Mouse (Mus musculus): ENCODE results near the gene H2-Ab1. TPM values are rescaled to one million over a fixed set of nuclear protein-coding genes. Genes with fewer than 3 reads are reported as not detected.
"Not testable (repeated sequence)": the region's sequence is repeated elsewhere in the genome, so short reads cannot be mapped to it uniquely, and the experiment has no call there.

The H2-Ab1 gene
- total RNA-seq, 2 experiments from 2014 or later = 2.3 to 2.7 TPM

DNA sequence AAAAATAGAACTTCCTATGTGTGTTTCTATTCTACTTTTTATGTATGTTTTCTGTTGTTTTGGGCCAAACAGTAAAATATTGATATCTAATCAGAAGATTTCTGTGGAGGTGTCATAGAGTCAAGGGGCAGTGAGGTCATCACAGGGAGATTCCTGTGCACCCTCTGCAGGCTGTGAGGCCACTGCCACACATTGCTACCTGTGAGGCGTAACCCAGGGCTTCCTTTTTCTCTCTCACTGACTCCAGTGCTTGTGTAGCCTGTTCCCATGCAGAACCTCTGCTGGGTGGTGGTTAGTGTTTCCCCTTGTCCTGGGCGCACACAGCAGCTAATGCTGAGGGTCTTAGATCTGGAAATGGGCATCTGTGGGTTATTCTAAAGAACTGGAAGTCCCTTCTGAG is 48.9 kb downstream of the H2-Ab1 start:
- no peak for DNase-seq (ENCODE audit: low spot score in 2 of 2)

DNA sequence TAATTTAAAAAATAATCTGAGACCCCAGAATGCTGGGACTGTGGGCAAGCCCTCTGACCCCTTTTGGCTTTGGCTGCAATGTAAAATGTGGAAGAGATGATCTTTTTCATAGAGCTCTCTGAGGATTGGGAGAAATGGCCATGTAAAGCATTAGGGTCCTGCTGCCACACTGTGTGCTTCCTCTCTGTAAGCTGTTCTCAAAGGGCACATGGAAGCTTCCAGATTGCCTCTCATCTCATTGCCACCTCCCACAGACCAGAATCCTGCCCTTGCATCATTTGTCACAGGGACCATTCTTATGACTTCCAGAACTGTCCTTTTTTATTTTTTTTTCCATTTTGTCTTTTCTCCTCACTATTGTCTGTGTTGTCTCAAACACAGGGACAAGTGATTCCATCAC is 49.7 kb downstream of the H2-Ab1 start:
- no peak for DNase-seq (ENCODE audit: low spot score in 2 of 2)

DNA sequence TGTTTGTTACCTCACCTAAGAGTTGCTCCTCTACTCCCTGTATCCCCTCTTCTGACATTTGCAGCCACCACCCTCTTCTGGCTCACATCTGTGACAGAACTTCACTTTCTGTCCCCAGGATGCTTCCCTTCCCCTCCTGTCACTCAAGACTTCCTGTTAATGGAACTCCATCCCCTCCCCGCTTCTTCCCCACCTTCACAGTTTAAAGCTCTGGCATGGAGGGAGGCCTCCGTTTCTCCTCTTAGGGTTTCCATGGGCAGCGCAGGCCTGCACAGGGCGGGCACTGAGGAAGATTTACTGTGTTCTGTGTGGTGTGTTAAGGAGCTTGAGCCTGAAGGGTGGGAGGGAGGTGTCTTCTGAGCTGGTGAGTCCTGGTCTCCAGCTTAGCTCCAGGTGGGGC is 50.7 kb downstream of the H2-Ab1 start:
- DNase-seq (ENCODE audit: low spot score in 2 of 2) = no peak

DNA sequence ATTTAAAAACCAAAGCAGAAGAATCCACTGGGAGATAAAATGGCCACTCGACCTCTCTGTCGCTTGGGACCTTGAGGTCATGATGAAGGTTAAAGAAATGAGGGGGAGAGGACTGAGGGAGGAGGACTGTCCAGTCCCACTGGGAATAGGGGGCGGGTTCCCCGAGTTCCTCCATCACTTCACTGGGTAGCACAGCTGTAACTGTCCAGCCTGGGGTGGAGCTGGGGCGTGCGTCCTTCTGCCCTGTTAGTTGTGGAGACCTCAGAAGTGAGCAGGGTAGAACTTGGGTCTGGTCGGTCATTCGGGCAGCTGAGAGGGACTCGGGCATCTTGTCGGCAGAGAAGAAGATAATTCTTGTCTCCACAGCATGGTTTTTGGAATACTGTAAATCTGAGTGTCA is 51.7 kb downstream of the H2-Ab1 start:
- no peak for DNase-seq (ENCODE audit: low spot score in 2 of 2)

DNA sequence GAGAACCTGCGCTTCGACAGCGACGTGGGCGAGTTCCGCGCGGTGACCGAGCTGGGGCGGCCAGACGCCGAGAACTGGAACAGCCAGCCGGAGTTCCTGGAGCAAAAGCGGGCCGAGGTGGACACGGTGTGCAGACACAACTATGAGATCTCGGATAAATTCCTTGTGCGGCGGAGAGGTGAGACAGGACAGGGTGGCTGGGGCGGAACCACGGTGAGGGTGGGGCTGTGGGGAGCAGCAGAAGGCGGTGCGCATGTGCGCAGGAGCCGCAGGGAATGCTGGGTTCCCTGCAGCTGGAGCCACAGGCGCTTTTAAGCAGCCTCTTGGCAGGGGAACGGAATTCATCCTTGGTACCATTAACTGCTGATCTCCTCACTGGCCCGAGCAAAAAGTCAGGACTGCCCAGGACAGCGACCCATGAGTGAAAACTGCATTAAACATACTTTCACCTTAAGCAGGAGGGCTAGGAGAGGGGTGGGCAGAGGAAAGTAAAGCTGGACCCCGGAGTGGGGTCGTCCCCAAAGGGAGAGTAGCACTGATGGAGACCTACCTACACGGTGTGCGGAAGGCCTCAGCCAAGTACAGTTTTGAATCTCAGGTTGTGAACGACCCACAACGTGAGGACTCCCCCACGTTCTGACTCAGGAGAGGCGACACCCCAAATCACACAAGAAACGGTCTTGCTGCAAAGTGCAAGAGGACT is 52.3 kb downstream of the H2-Ab1 start:
- peak; percentile 57 to 64 for DNase-seq (ENCODE audit: low spot score in 2 of 2)

DNA sequence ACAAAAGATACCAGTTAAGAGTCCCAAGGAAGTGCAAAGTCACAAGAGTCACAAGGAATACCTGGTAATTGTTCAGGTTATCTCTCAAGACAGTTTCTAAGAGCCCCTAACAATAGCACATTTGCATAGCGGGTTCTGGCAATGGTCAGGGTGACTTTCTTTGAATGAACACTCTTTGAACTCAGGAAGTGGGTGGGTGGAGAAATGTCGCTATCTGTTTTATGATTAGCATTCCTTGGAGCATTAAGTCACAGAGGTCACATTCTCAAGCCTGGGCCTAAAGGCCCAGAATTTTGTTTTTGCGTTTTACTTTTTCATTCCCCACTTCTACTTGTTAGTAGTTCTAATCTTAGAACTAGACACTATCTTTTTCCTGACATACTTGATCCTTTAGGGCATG is 53.0 kb downstream of the H2-Ab1 start:
- DNase-seq (ENCODE audit: low spot score in 2 of 2) = not testable (repeated sequence)

DNA sequence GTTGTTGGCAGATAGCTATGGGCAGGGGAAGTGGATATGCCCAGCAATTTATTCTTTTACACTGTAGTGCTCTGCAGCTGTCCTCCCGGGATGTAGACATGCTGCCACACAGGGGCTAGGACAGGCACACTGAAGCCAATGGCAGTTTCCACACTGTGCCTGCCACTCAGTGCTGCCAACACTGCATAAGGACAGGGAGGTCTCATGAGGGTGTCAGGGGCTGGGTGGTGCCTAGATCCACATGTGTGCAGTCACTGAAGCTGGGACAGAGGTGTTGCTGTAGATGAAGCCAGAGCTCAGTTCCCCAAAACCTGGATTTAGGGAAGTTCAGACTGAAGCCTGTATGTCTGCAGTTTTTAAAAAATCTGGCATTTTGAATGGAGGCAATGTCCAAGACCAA is 54.7 kb downstream of the H2-Ab1 start:
- no peak for DNase-seq (ENCODE audit: low spot score in 2 of 2)

DNA sequence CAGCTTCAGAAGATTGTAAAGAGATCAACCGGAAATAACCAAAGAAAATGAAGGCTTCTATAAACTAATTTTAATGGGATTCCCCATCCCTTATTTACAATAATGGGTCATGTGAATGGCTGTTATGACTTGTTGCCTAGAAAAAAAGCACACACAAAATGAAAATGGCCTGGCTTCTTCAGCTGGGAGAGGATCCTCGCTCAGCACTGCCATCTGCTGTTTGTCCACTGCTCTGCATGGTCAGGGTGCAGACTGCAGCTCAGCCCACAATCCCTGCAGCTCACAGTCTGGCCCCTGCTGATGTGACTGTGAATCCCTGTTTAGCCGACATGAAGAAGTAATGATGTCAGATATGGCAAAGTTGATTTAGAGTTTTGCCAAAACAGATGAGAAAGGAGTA is 55.9 kb downstream of the H2-Ab1 start:
- peak; percentile 77 to 78 for DNase-seq (ENCODE audit: low spot score in 2 of 2)

DNA sequence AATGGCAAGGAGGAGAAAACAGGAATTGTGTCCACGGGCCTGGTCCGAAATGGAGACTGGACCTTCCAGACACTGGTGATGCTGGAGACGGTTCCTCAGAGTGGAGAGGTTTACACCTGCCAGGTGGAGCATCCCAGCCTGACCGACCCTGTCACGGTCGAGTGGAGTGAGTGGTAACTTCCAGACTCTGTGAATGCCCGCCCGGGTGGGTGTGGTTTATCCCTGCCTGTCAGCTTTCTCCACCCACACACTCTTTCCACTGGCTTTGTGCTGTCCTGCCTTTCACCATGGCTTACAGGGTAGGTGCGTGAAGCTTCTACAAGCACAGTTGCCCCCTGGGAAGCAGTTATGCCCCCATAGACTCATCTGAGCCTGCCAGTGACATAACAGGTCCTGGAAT is 56.8 kb downstream of the H2-Ab1 start:
- no peak for DNase-seq (ENCODE audit: low spot score in 2 of 2)

DNA sequence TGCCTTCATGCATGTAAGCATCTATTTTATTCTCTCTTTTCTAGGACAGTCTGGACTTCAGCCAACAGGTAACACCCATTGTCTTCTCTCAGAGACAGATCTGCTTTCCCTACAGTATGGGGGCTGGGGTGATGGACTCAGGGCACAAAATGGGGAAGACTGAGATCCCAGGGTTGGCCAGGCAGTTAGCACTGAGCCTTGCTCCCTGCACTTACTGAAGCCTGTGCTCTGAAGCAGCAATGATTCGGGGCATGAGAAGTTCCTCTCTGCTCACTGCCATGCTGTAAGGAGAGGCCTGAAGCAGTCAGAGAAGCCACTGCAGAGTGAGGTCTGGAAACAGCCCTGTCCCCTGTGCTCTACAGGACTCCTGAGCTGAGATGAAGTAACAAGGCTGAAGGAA is 58.0 kb downstream of the H2-Ab1 start:
- no peak for DNase-seq (ENCODE audit: low spot score in 2 of 2)

DNA sequence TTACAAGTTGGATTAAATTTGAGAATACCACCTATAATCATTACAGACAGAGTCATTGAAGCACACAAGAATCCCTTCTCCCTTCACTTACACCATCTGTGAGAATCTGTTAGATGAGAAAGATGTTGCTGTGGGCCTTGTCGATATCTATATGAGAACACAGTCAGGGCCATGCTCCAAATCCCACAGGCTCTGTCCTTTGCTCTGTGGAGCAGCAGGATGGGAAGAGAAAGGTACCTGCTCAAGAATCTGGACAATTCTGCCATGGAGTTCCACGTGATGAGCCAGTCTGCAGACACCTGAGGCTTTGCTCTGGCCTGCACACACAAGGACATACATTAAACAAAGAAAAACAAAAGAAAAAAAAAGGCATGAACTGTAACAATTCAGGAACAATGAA is 59.2 kb downstream of the H2-Ab1 start:
- DNase-seq (ENCODE audit: low spot score in 2 of 2) = no peak

DNA sequence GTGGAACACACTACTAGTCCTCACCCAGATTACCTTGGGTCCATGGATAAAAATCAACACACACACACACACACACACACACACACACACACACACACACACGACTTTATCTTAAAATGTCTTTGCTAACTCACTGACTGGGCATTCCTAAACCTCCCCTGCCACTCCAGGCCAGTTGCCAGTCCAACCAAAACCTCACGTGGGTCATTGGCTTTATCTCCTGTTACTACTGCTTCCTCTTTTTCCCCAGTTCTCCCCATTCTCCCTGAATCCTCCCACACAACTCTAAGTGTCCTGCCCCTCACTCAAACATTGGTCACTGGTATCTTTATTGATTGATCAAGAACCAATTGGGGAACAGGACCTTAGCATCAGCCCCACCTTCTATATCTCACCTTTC is 59.8 kb downstream of the H2-Ab1 start:
- DNase-seq (ENCODE audit: low spot score in 2 of 2) = no peak

Other genes with a start within 250 kb of the H2-Ab1 start
- 10 to 100 TPM; 32.5 to 37.8 TPM for gene Ring1, start 233.0 kb upstream of the H2-Ab1 start, total RNA-seq (2021)
- 10 to 100 TPM; 48.0 to 48.7 TPM for gene H2-Ke6, start 229.6 kb upstream of the H2-Ab1 start, total RNA-seq (2021)
- gene Slc39a7, start 226.0 kb upstream of the H2-Ab1 start, total RNA-seq (2021) = 10 to 100 TPM; 91.2 to 97.5 TPM
- 10 to 100 TPM; 70.9 to 72.1 TPM for gene Rxrb, start 225.9 kb upstream of the H2-Ab1 start, total RNA-seq (2021)
- 10 to 100 TPM; 26.8 to 27.4 TPM for gene Col11a2, start 218.3 kb upstream of the H2-Ab1 start, total RNA-seq (2021)
- not detected for gene H2-Oa, start 165.3 kb upstream of the H2-Ab1 start, total RNA-seq (2021)
- 10 to 100 TPM; 36.8 to 38.0 TPM for gene H2-DMa, start 138.1 kb upstream of the H2-Ab1 start, total RNA-seq (2021)
- 100 to 1,000 TPM; 248 to 278 TPM for gene Brd2, start 135.1 kb upstream of the H2-Ab1 start, total RNA-seq (2021)
- gene H2-DMb2, start 114.4 kb upstream of the H2-Ab1 start, total RNA-seq (2021) = 1 to 10 TPM in 1 of 2 experiments, under 1 TPM in 1; 0.55 to 1.0 TPM
- gene H2-DMb1, start 104.6 kb upstream of the H2-Ab1 start, total RNA-seq (2021) = under 1 TPM; 0.65 to 0.98 TPM
- 1 to 10 TPM; 2.8 to 3.2 TPM for gene Tap1, start 70.1 kb upstream of the H2-Ab1 start, total RNA-seq (2021)
- gene Psmb9, start 69.9 kb upstream of the H2-Ab1 start, total RNA-seq (2021) = 1 to 10 TPM; 1.1 to 1.8 TPM
- 1 to 10 TPM; 2.5 to 2.6 TPM for gene Psmb8, start 60.0 kb upstream of the H2-Ab1 start, total RNA-seq (2021)
- gene Tap2, start 54.2 kb upstream of the H2-Ab1 start, total RNA-seq (2021) = 1 to 10 TPM; 5.7 to 5.9 TPM
- gene H2-Ob, start 18.8 kb upstream of the H2-Ab1 start, total RNA-seq (2021) = under 1 TPM in 1 of 2 experiments, not detected in 1; 0.69 TPM
- 1 to 10 TPM in 1 of 2 experiments, under 1 TPM in 1; 0.93 to 2.1 TPM for gene H2-Aa, start 30.1 kb downstream of the H2-Ab1 start, total RNA-seq (2021)
- 1 to 10 TPM; 1.8 to 2.1 TPM for gene H2-Eb1, start 48.2 kb downstream of the H2-Ab1 start, total RNA-seq (2021)
- not detected for gene H2-Eb2, start 68.0 kb downstream of the H2-Ab1 start, total RNA-seq (2021)
- under 1 TPM; 0.48 to 0.74 TPM for gene Btnl2, start 97.1 kb downstream of the H2-Ab1 start, total RNA-seq (2021)
- gene Btnl1, start 119.4 kb downstream of the H2-Ab1 start, total RNA-seq (2021) = not detected
- gene BC051142, start 141.1 kb downstream of the H2-Ab1 start, total RNA-seq (2021) = 1 to 10 TPM; 4.8 to 8.2 TPM
- gene Btnl4, start 219.6 kb downstream of the H2-Ab1 start, total RNA-seq (2021) = not detected